Mouse (Mus musculus) heart, embryonic 13.5 days (tissue): ENCODE measurements around the gene Setd1a. TPM values are rescaled to one million over a fixed set of nuclear protein-coding genes. Genes with fewer than 3 reads are reported as not detected.

Experiments
- ATAC-seq: fragments of 200-750 bp; cut with Nextera tagmentation; 2 replicates; pipeline ENCODE4 v1.8.0; 2017; ENCODE audit warnings: moderate TSS enrichment; ENCODE audit not compliant: insufficient number of reproducible peaks, low FRiP score, low TSS enrichment; ENCODE audit errors: extremely low read depth
- H3K27ac ChIP-seq: fragments of 300-500 bp; sonication (generic); replicated peaks from 2 replicates; pipeline ENCODE4 v1.5.1; 2015; ENCODE audit warnings: moderate library complexity, mild to moderate bottlenecking, inconsistent platforms
- H3K27me3 ChIP-seq: fragments of 300-500 bp; sonication (generic); replicated peaks from 2 replicates; pipeline ENCODE4 v1.6.1; 2015; ENCODE audit warnings: mild to moderate bottlenecking, inconsistent platforms
- H3K36me3 ChIP-seq: fragments of 300-500 bp; sonication (generic); 2 replicates; pipeline ENCODE4 v1.6.1; 2015; ENCODE audit warnings: mild to moderate bottlenecking, inconsistent platforms
- H3K4me1 ChIP-seq: fragments of 300-500 bp; sonication (generic); 2 replicates; pipeline ENCODE4 v1.6.1; 2015; ENCODE audit warnings: inconsistent platforms
- H3K4me2 ChIP-seq: fragments of 300-500 bp; sonication (generic); 2 replicates; pipeline ENCODE4 v1.6.1; 2015; ENCODE audit warnings: inconsistent platforms, mild to moderate bottlenecking, moderate library complexity
- H3K4me3 ChIP-seq: fragments of 300-500 bp; sonication (generic); 2 replicates; pipeline ENCODE4 v1.5.1; 2015; ENCODE audit warnings: moderate library complexity, mild to moderate bottlenecking, inconsistent platforms
- H3K9ac ChIP-seq: fragments of 300-500 bp; sonication (generic); 2 replicates; pipeline ENCODE4 v1.6.1; 2015; ENCODE audit warnings: inconsistent platforms, mild to moderate bottlenecking, moderate library complexity
- H3K9me3 ChIP-seq: fragments of 300-500 bp; sonication (generic); 2 replicates; pipeline ENCODE4 v1.6.1; 2016; ENCODE audit warnings: inconsistent platforms
- WGBS: fragments of 180-500 bp; shearing (Covaris S2); methylation state at CpG from one replicate; pipeline ENCODE4 v1.1.7; 2015; ENCODE audit warnings: mixed read lengths; 5-methylcytosine and 5-hydroxymethylcytosine counted together
- polyA plus RNA-seq: library from polyadenylated mRNA; unstranded; fragments of >200 nt; fragmentation: Nextera tagmentation; extraction: Ambion mirVana; gene quantifications from 2 replicates; pipeline ENCODE4 v1.2.1, GENCODE M21; 2015

Setd1a gene
- polyA plus RNA-seq, 1 experiment from 2014 or later: 17.0 TPM

DNA sequence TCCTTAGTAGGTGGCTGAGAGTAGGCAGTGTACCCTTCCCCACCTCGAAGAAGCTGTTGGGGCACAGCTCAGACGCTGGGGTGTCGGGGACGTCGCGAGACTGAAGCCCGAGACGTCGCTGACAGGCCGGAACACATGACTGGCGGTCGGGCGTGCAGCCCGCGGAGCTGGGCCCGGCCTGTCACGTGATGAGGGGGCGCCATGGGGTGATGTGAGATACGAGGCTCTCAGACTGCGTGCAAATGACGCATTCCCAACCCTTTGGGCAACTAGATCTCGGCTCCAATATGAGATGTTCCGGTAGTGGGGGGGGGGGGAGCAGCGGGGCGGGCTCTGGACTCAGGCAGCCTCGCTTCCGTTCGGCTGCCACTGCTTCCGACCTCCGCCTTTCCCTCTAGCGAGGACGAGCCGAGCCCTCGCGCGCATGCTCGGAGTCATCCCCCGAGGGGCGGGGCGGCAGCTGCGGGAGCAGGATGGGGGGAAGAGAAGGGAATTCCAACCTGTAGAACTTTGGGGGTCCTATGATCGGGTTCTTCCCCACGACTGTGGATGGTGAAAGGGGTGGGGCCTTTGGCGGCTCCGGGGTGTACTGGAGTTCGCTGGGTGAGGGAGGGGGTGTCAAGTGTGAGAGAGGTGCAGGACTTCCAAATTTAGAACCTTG lies 65.0 kb downstream of the Setd1a start:
- peak overlapping the region; percentile 97 for H3K9ac ChIP-seq
- H3K27ac ChIP-seq: peak overlapping the region; percentile 97
- WGBS: under 1% methylated on average over 45 of the region's 46 CpGs
- peak overlapping the region; percentile 75 for H3K4me3 ChIP-seq
- H3K9me3 ChIP-seq: no peaks in the 10 kb centered on the region
- peak overlapping the region; percentile 91 for H3K4me2 ChIP-seq
- H3K36me3 ChIP-seq: peaks cover 31% of the 10 kb centered on the region
- ATAC-seq: peak; percentile 89
- peaks cover 15% of the 10 kb centered on the region for H3K4me1 ChIP-seq
- H3K27me3 ChIP-seq: no peaks in the 10 kb centered on the region

- peak overlapping the region; percentile 97 for H3K9ac ChIP-seq
- peak overlapping the region; percentile 75 for H3K4me3 ChIP-seq
- no peaks in the 10 kb centered on the region for H3K27me3 ChIP-seq
- peaks cover 15% of the 10 kb centered on the region for H3K4me1 ChIP-seq
- peaks cover 38% of the 10 kb centered on the region for H3K36me3 ChIP-seq
- H3K27ac ChIP-seq: peak overlapping the region; percentile 97
- ATAC-seq: peak; percentile 45; the same call in 1 of the 2 replicates
- under 1% methylated on average over 40 of the region's 40 CpGs for WGBS
- H3K4me2 ChIP-seq: peak overlapping the region; percentile 91
- no peaks in the 10 kb centered on the region for H3K9me3 ChIP-seq
Observed at GRCm38 (mm10) chr7:127842001-127842718, 65.7 kb downstream of the Setd1a start.

Other genes starting within 250 kb of the Setd1a start
- 0.47 and 3.5 TPM in 2 replicates for gene Tmem265, start 215.3 kb upstream of the Setd1a start, polyA plus RNA-seq
- 30.2 and 34.3 TPM in 2 replicates for gene Phkg2, start 203.3 kb upstream of the Setd1a start, polyA plus RNA-seq
- 7.8 and 8.4 TPM in 2 replicates for gene Ccdc189, start 188.1 kb upstream of the Setd1a start, polyA plus RNA-seq
- gene Rnf40, start 187.9 kb upstream of the Setd1a start, polyA plus RNA-seq: 25.7 and 26.9 TPM in 2 replicates
- 8.4 and 9.5 TPM in 2 replicates for gene Zfp629, start 160.9 kb upstream of the Setd1a start, polyA plus RNA-seq
- gene Bcl7c, start 67.7 kb upstream of the Setd1a start, polyA plus RNA-seq: 30.7 and 35.8 TPM in 2 replicates
- 4.6 TPM in 2 replicates for gene Ctf1, start 63.9 kb upstream of the Setd1a start, polyA plus RNA-seq
- gene Ctf2, start 44.5 kb upstream of the Setd1a start, polyA plus RNA-seq: 0.08 TPM in 1 of 2 replicates, not detected in the other
- gene Fbxl19, start 32.1 kb upstream of the Setd1a start, polyA plus RNA-seq: 1.8 and 3.0 TPM in 2 replicates
- 15.8 and 15.9 TPM in 2 replicates for gene Orai3, start 6.9 kb upstream of the Setd1a start, polyA plus RNA-seq
- gene Gm49388, start 8.9 kb downstream of the Setd1a start, polyA plus RNA-seq: not detected in 2 replicates
- gene Hsd3b7, start 23.9 kb downstream of the Setd1a start, polyA plus RNA-seq: 19.5 and 21.6 TPM in 2 replicates
- gene Stx4a, start 47.6 kb downstream of the Setd1a start, polyA plus RNA-seq: 39.2 and 48.9 TPM in 2 replicates
- 1.1 and 1.7 TPM in 2 replicates for gene Stx1b, start 47.9 kb downstream of the Setd1a start, polyA plus RNA-seq
- gene Zfp646, start 99.6 kb downstream of the Setd1a start, polyA plus RNA-seq: 5.6 and 6.6 TPM in 2 replicates
- gene Zfp668, start 100.2 kb downstream of the Setd1a start, polyA plus RNA-seq: 9.7 and 10.4 TPM in 2 replicates
- gene Prss53, start 114.3 kb downstream of the Setd1a start, polyA plus RNA-seq: 1.4 and 1.5 TPM in 2 replicates
- not detected in 2 replicates for gene Gm21974, start 118.8 kb downstream of the Setd1a start, polyA plus RNA-seq
- 109 and 120 TPM in 2 replicates for gene Vkorc1, start 118.9 kb downstream of the Setd1a start, polyA plus RNA-seq
- 145 and 150 TPM in 2 replicates for gene Bckdk, start 127.4 kb downstream of the Setd1a start, polyA plus RNA-seq
- gene Kat8, start 135.8 kb downstream of the Setd1a start, polyA plus RNA-seq: 25.1 and 27.0 TPM in 2 replicates
- gene Prss8, start 153.4 kb downstream of the Setd1a start, polyA plus RNA-seq: 1.6 and 1.8 TPM in 2 replicates
- gene Prss36, start 170.1 kb downstream of the Setd1a start, polyA plus RNA-seq: 8.4 and 8.6 TPM in 2 replicates
- gene Fus, start 190.8 kb downstream of the Setd1a start, polyA plus RNA-seq: 310 and 313 TPM in 2 replicates
- 39.1 and 42.6 TPM in 2 replicates for gene Pycard, start 217.2 kb downstream of the Setd1a start, polyA plus RNA-seq
- 0.76 and 1.0 TPM in 2 replicates for gene Trim72, start 227.3 kb downstream of the Setd1a start, polyA plus RNA-seq